Mouse (Mus musculus) thymus, adult 2 months (tissue): ENCODE data around the gene Ccdc74a. TPM values are rescaled to one million over a fixed set of nuclear protein-coding genes. Genes with fewer than 3 reads are reported as not detected.

Source experiments
- DNase-seq: peaks from one replicate; pipeline ENCODE4 v3.0.0; 2021
- H3K27ac ChIP-seq: fragments of 200-500 bp; 2 replicates; pipeline ENCODE4 v1.5.1; 2012; ENCODE audit warnings: low read length, control low read depth; ENCODE audit not compliant: control insufficient read depth, insufficient read depth
- H3K27me3 ChIP-seq: fragments of 200-500 bp; 2 replicates; pipeline ENCODE4 v1.6.1; 2012; ENCODE audit warnings: mild to moderate bottlenecking, low read length, moderate library complexity, mixed read lengths; ENCODE audit not compliant: control insufficient read depth, insufficient read depth
- H3K36me3 ChIP-seq: fragments of 200-500 bp; 2 replicates; pipeline ENCODE4 v1.6.1; 2012; ENCODE audit warnings: mild to moderate bottlenecking, low read length, moderate library complexity; ENCODE audit not compliant: control insufficient read depth, insufficient read depth
- H3K4me1 ChIP-seq: fragments of 200-500 bp; replicated peaks from 2 replicates; pipeline ENCODE4 v1.6.1; 2012; ENCODE audit warnings: low read length; ENCODE audit not compliant: control insufficient read depth, insufficient read depth
- H3K4me3 ChIP-seq: fragments of 200-500 bp; 2 replicates; pipeline ENCODE4 v1.5.1; 2012; ENCODE audit warnings: mild to moderate bottlenecking, low read length, control low read depth, moderate library complexity; ENCODE audit not compliant: control insufficient read depth, insufficient read depth
- CTCF ChIP-seq: fragments of 200-500 bp; IDR thresholded peaks from 2 replicates; pipeline ENCODE4 v1.5.1; 2012; ENCODE audit warnings: mild to moderate bottlenecking, control low read depth, low read length, moderate library complexity, borderline replicate concordance; ENCODE audit not compliant: control insufficient read depth, poor library complexity, insufficient read depth; ENCODE audit errors: extremely low read depth
- POLR2A ChIP-seq: fragments of 200-500 bp; IDR thresholded peaks from 2 replicates; pipeline ENCODE4 v1.6.1; 2012; ENCODE audit warnings: mild to moderate bottlenecking, low read length, control low read depth, moderate library complexity; ENCODE audit not compliant: control insufficient read depth, poor library complexity, insufficient read depth; ENCODE audit errors: extremely low read depth
- WGBS: fragments of 180-500 bp; shearing (Covaris S2); methylation state at CpG from one replicate; pipeline ENCODE4 v1.1.7; 2018; 5-methylcytosine and 5-hydroxymethylcytosine counted together
- polyA plus RNA-seq: library from polyadenylated mRNA; depleted of rRNA; stranded (reverse); fragments of >200 nt; gene quantifications from 2 replicates; pipeline ENCODE4 v1.2.3, GENCODE M21; 2012; rRNA removed

Gene Ccdc74a
- polyA plus RNA-seq, 1 experiment: 0.61 TPM

DNA sequence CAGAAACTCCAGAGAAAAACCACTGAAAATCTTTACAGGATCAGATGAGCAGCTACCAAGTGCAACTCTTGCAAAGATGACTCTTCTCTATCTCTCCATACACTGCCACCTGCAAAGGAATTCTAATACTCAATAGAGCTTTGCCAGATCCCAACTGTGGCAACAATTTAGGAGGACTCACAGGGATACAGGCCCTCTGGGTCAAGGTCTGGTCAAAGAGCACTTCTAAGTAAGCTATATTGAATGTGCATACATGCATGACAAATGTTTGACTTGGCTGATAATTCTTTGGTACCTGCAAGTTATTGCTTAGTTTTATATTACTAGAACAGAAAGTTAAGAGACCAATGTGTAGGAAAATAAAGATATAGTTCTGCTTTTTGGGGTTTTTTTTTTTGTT lies 19.3 kb downstream of the Ccdc74a start:
- no peak overlapping the region for H3K27ac ChIP-seq
- H3K4me3 ChIP-seq: no peak overlapping the region
- no peaks in the 10 kb centered on the region for H3K27me3 ChIP-seq
- H3K4me1 ChIP-seq: no peaks in the 10 kb centered on the region
- no peak for DNase-seq
- no peak for TF ChIP-seq CTCF
- TF ChIP-seq POLR2A: no peak
- peaks cover 43% of the 10 kb centered on the region for H3K36me3 ChIP-seq

DNA sequence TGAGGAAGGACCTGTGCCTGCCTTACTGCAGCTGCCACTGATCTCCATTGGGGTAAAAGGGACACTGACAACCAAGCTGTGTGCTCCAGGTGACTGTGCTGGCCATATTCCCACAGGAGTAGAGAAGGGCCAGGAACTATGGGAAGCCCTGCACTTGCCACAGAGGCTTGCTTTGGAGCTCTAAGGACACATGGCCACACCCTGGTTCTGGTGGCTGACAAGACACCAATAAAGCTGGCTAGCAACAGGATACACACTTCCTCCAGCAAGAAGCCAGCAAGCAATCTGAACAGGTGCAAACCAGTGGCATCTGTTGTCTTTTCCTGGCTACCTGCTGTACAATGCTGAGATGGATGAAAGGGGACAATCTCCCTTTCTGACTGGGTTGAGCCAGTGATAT lies 23.6 kb downstream of the Ccdc74a start:
- Histone ChIP-seq H3K27me3 (no peaks in the 10 kb centered on the region), H3K36me3 (peaks cover 38% of the 10 kb centered on the region), H3K27ac (no peak overlapping the region), H3K4me3 (no peak overlapping the region), H3K4me1 (no peaks in the 10 kb centered on the region)
- TF ChIP-seq POLR2A (no peak), CTCF (no peak)
- DNase-seq: no peak

GRCm38 (mm10) chr16:17694860-17695259 lies 48.6 kb downstream of the Ccdc74a start:
- Histone ChIP-seq H3K27ac (no peak overlapping the region), H3K4me1 (no peaks in the 10 kb centered on the region), H3K4me3 (no peak overlapping the region), H3K36me3 (peaks cover 32% of the 10 kb centered on the region), H3K27me3 (no peaks in the 10 kb centered on the region)
- DNase-seq: no peak
- 86% methylated on average over 3 of the region's 3 CpGs for WGBS
- TF ChIP-seq POLR2A (no peak), CTCF (no peak)

Other genes starting within 250 kb of the Ccdc74a start
- gene Snap29, start 240.5 kb upstream of the Ccdc74a start, polyA plus RNA-seq: 7.5 and 8.1 TPM in 2 replicates
- 75.5 and 78.4 TPM in 2 replicates for gene Pi4ka, start 240.2 kb upstream of the Ccdc74a start, polyA plus RNA-seq
- 147 and 200 TPM in 2 replicates for gene Crkl, start 194.5 kb upstream of the Ccdc74a start, polyA plus RNA-seq
- 0.93 and 1.4 TPM in 2 replicates for gene Aifm3, start 156.9 kb upstream of the Ccdc74a start, polyA plus RNA-seq
- 291 and 303 TPM in 2 replicates for gene Lztr1, start 137.8 kb upstream of the Ccdc74a start, polyA plus RNA-seq
- gene Thap7, start 115.3 kb upstream of the Ccdc74a start, polyA plus RNA-seq: 139 and 141 TPM in 2 replicates
- 0.10 and 0.11 TPM in 2 replicates for gene Lrrc74b, start 85.2 kb upstream of the Ccdc74a start, polyA plus RNA-seq
- 1.6 and 1.8 TPM in 2 replicates for gene P2rx6, start 84.6 kb upstream of the Ccdc74a start, polyA plus RNA-seq
- gene Slc7a4, start 63.3 kb upstream of the Ccdc74a start, polyA plus RNA-seq: 5.0 and 6.5 TPM in 2 replicates
- gene Smpd4, start 27.1 kb upstream of the Ccdc74a start, polyA plus RNA-seq: 134 and 144 TPM in 2 replicates
- gene Med15, start 86.4 kb downstream of the Ccdc74a start, polyA plus RNA-seq: 286 and 308 TPM in 2 replicates
- gene Klhl22, start 113.1 kb downstream of the Ccdc74a start, polyA plus RNA-seq: 72.7 and 75.1 TPM in 2 replicates
- 41.0 and 41.2 TPM in 2 replicates for gene Scarf2, start 150.8 kb downstream of the Ccdc74a start, polyA plus RNA-seq
- not detected in 2 replicates for gene B830017H08Rik, start 186.7 kb downstream of the Ccdc74a start, polyA plus RNA-seq
- 22.4 and 27.4 TPM in 2 replicates for gene Car15, start 191.9 kb downstream of the Ccdc74a start, polyA plus RNA-seq
- gene Gm20518, start 245.2 kb downstream of the Ccdc74a start, polyA plus RNA-seq: 4.1 and 4.9 TPM in 2 replicates
- 0.06 and 0.12 TPM in 2 replicates for gene Tssk1, start 247.8 kb downstream of the Ccdc74a start, polyA plus RNA-seq